Mouse (Mus musculus): ENCODE measurements around the gene Ndufa12. TPM values are rescaled to one million over a fixed set of nuclear protein-coding genes. Genes with fewer than 3 reads are reported as not detected.

Gene Ndufa12
- polyA plus RNA-seq, 1 experiment from 2014 or later, result 388 TPM

- ATAC-seq (ENCODE audit: low read depth), result no peak
These were observed 42.8 kb downstream of the Ndufa12 start for GRCm38 (mm10) chr10:94241346-94241745.

GRCm38 (mm10) chr10:94247748-94248349 lies 49.3 kb downstream of the Ndufa12 start:
- WGBS, result 92% methylated on average over 7 of the region's 7 CpGs

More at GRCm38 (mm10) chr10:94241346-94241745, 42.8 kb downstream of the Ndufa12 start:
- WGBS, result 70% methylated on average over 2 of the region's 2 CpGs
- Histone ChIP-seq H3K27me3 (no peaks in the 10 kb centered on the region), H3K9ac (no peak overlapping the region), H3K4me3 (no peak overlapping the region), H3K36me3 (no peaks in the 10 kb centered on the region), H3K27ac (replicated peaks) (no peak overlapping the region), H3K4me1 (replicated peaks) (no peaks in the 10 kb centered on the region), H3K4me2 (no peak overlapping the region), H3K9me3 (no peaks in the 10 kb centered on the region)

GRCm38 (mm10) chr10:94249575-94250456 lies 51.3 kb downstream of the Ndufa12 start:
- Histone ChIP-seq H3K9me3 (peaks cover 3% of the 10 kb centered on the region; the same call in 1 of the 2 replicates), H3K27me3 (no peaks in the 10 kb centered on the region), H3K9ac (0 out of 2 replicates have a peak overlapping the region, but pooled peaks have one; percentile 38), H3K27ac (replicated peaks) (peak overlapping the region; percentile 67), H3K4me2 (peak overlapping the region; percentile 40), H3K4me1 (replicated peaks) (peaks cover 17% of the 10 kb centered on the region), H3K4me3 (no peak overlapping the region), H3K36me3 (no peaks in the 10 kb centered on the region)
- whole genome bisulfite sequencing, result 37% methylated on average over 22 of the region's 22 CpGs
- ATAC-seq (ENCODE audit: low read depth), result peak; percentile 88

More at GRCm38 (mm10) chr10:94247748-94248349, 49.3 kb downstream of the Ndufa12 start:
- Histone ChIP-seq H3K27me3 (no peaks in the 10 kb centered on the region), H3K4me3 (no peak overlapping the region), H3K27ac (replicated peaks) (no peak overlapping the region), H3K4me2 (no peak overlapping the region), H3K9ac (no peak overlapping the region), H3K4me1 (replicated peaks) (peaks cover 17% of the 10 kb centered on the region), H3K9me3 (peaks cover 3% of the 10 kb centered on the region; the same call in 1 of the 2 replicates), H3K36me3 (no peaks in the 10 kb centered on the region)
- ATAC-seq (ENCODE audit: low read depth), result no peak

GRCm38 (mm10) chr10:94253260-94253807 lies 54.8 kb downstream of the Ndufa12 start:
- 81% methylated on average over 17 of the region's 17 CpGs for WGBS

GRCm38 (mm10) chr10:94254766-94255165 lies 56.2 kb downstream of the Ndufa12 start:
- Histone ChIP-seq H3K4me3 (no peak overlapping the region), H3K9me3 (peaks cover 3% of the 10 kb centered on the region; the same call in 1 of the 2 replicates), H3K36me3 (no peaks in the 10 kb centered on the region), H3K9ac (no peak overlapping the region), H3K4me2 (no peak overlapping the region), H3K27ac (replicated peaks) (no peak overlapping the region), H3K4me1 (replicated peaks) (peaks cover 6% of the 10 kb centered on the region), H3K27me3 (no peaks in the 10 kb centered on the region)
- 75% methylated on average over 3 of the region's 3 CpGs for WGBS
- no peak for ATAC-seq (ENCODE audit: low read depth)

More at GRCm38 (mm10) chr10:94253260-94253807, 54.8 kb downstream of the Ndufa12 start:
- Histone ChIP-seq H3K27me3 (no peaks in the 10 kb centered on the region), H3K27ac (replicated peaks) (no peak overlapping the region), H3K9ac (no peak overlapping the region), H3K9me3 (peaks cover 3% of the 10 kb centered on the region; the same call in 1 of the 2 replicates), H3K4me2 (no peak overlapping the region), H3K4me3 (no peak overlapping the region), H3K4me1 (replicated peaks) (peaks cover 17% of the 10 kb centered on the region), H3K36me3 (no peaks in the 10 kb centered on the region)
- ATAC-seq (ENCODE audit: low read depth), result no peak

GRCm38 (mm10) chr10:94255744-94256143 lies 57.2 kb downstream of the Ndufa12 start:
- WGBS, result 57% methylated on average over 6 of the region's 6 CpGs
- Histone ChIP-seq H3K27ac (replicated peaks) (no peak overlapping the region), H3K4me2 (no peak overlapping the region), H3K4me3 (no peak overlapping the region), H3K9me3 (peaks cover 3% of the 10 kb centered on the region; the same call in 1 of the 2 replicates), H3K9ac (no peak overlapping the region), H3K36me3 (no peaks in the 10 kb centered on the region), H3K27me3 (no peaks in the 10 kb centered on the region), H3K4me1 (replicated peaks) (no peaks in the 10 kb centered on the region)
- ATAC-seq (ENCODE audit: low read depth), result no peak

- peaks cover 3% of the 10 kb centered on the region; the same call in 1 of the 2 replicates for H3K9me3 ChIP-seq
- ATAC-seq (ENCODE audit: low read depth), result no peak
- H3K4me3 ChIP-seq, result no peak overlapping the region
- no peaks in the 10 kb centered on the region for H3K27me3 ChIP-seq
- H3K4me1 ChIP-seq (replicated peaks), result no peaks in the 10 kb centered on the region
- no peak overlapping the region for H3K4me2 ChIP-seq
- H3K36me3 ChIP-seq, result no peaks in the 10 kb centered on the region
- H3K9ac ChIP-seq, result no peak overlapping the region
- H3K27ac ChIP-seq (replicated peaks), result 0 out of 2 replicates have a peak overlapping the region, but pooled peaks have one; percentile 9
- WGBS, result 97% methylated on average over 4 of the region's 4 CpGs
These were observed 58.0 kb downstream of the Ndufa12 start for GRCm38 (mm10) chr10:94256518-94256917.

GRCm38 (mm10) chr10:94260544-94260943 lies 62.0 kb downstream of the Ndufa12 start:
- H3K9ac ChIP-seq, result no peak overlapping the region
- no peaks in the 10 kb centered on the region for H3K27me3 ChIP-seq
- no peaks in the 10 kb centered on the region for H3K9me3 ChIP-seq
- ATAC-seq (ENCODE audit: low read depth), result no peak
- WGBS, result 90% methylated on average over 1 of the region's 1 CpGs
- H3K4me1 ChIP-seq (replicated peaks), result 0 out of 2 replicates have a peak, but pooled peaks cover under 1% of the 10 kb centered on the region
- no peak overlapping the region for H3K27ac ChIP-seq (replicated peaks)
- no peaks in the 10 kb centered on the region for H3K36me3 ChIP-seq
- no peak overlapping the region for H3K4me3 ChIP-seq
- H3K4me2 ChIP-seq, result no peak overlapping the region

- no peak for ATAC-seq (ENCODE audit: low read depth)
- WGBS, result 93% methylated on average over 13 of the region's 13 CpGs
- Histone ChIP-seq H3K27ac (replicated peaks) (no peak overlapping the region), H3K9ac (no peak overlapping the region), H3K4me3 (no peak overlapping the region), H3K4me2 (no peak overlapping the region), H3K4me1 (replicated peaks) (0 out of 2 replicates have a peak, but pooled peaks cover 8% of the 10 kb centered on the region), H3K36me3 (no peaks in the 10 kb centered on the region), H3K9me3 (no peaks in the 10 kb centered on the region), H3K27me3 (no peaks in the 10 kb centered on the region)
These were observed 64.1 kb downstream of the Ndufa12 start for GRCm38 (mm10) chr10:94262646-94263045.

GRCm38 (mm10) chr10:94263211-94263610 lies 64.7 kb downstream of the Ndufa12 start:
- 83% methylated on average over 3 of the region's 3 CpGs for WGBS
- no peak for ATAC-seq (ENCODE audit: low read depth)
- no peaks in the 10 kb centered on the region for H3K9me3 ChIP-seq
- H3K27me3 ChIP-seq, result no peaks in the 10 kb centered on the region
- H3K4me1 ChIP-seq (replicated peaks), result 0 out of 2 replicates have a peak, but pooled peaks cover 8% of the 10 kb centered on the region
- H3K27ac ChIP-seq (replicated peaks), result no peak overlapping the region
- no peak overlapping the region for H3K4me2 ChIP-seq
- H3K36me3 ChIP-seq, result no peaks in the 10 kb centered on the region
- no peak overlapping the region for H3K4me3 ChIP-seq
- H3K9ac ChIP-seq, result no peak overlapping the region

- Histone ChIP-seq H3K4me1 (replicated peaks) (0 out of 2 replicates have a peak, but pooled peaks cover 9% of the 10 kb centered on the region), H3K9me3 (0 out of 2 replicates have a peak, but pooled peaks cover 7% of the 10 kb centered on the region), H3K36me3 (no peaks in the 10 kb centered on the region), H3K4me3 (no peak overlapping the region), H3K4me2 (no peak overlapping the region), H3K9ac (no peak overlapping the region), H3K27ac (replicated peaks) (0 out of 2 replicates have a peak overlapping the region, but pooled peaks have one; percentile 4), H3K27me3 (no peaks in the 10 kb centered on the region)
- WGBS, result 61% methylated on average over 17 of the region's 17 CpGs
- peak; percentile 8; the same call in 1 of the 2 replicates for ATAC-seq (ENCODE audit: low read depth)
These were observed 67.4 kb downstream of the Ndufa12 start for GRCm38 (mm10) chr10:94265656-94266542.
